Mouse (Mus musculus): ENCODE results near the gene Olfr551. TPM values are rescaled to one million over a fixed set of nuclear protein-coding genes. Genes with fewer than 3 reads are reported as not detected.

The Olfr551 gene
- polyA plus RNA-seq, 1 experiment from 2014 or later, result not detected

GRCm38 (mm10) chr7:102571142-102571541 is 20.5 kb downstream of the Olfr551 start, which contains the start of gene Olfr550:
Gene Olfr550, plus strand, starts transcription at chr7:102571442.
- H3K4me3 ChIP-seq (ENCODE audit: low read depth, low read length), result no peak within 1 kb of the TSS
- H3K27me3 ChIP-seq (ENCODE audit: control insufficient read depth, insufficient read depth, low read length), result no peaks in the 10 kb centered on the region
- H3K9ac ChIP-seq (ENCODE audit: low read length), result no peak within 1 kb of the TSS
- H3K4me1 ChIP-seq (ENCODE audit: control insufficient read depth, insufficient read depth, low read length), result no peaks in the 10 kb centered on the region
- no peak within 1 kb of the TSS for H3K4me2 ChIP-seq (ENCODE audit: low read depth)
- no peaks in the 10 kb centered on the region for H3K9me3 ChIP-seq (ENCODE audit: control insufficient read depth, low read length)
- ATAC-seq (ENCODE audit: insufficient read depth, low FRiP score, low TSS enrichment) (no peak), DNase-seq (ENCODE audit: low spot score) (no peak)
- 91% methylated on average over 8 of the region's 8 CpGs for WGBS
- H3K27ac ChIP-seq (ENCODE audit: low read depth, low read length), result no peak within 1 kb of the TSS
- H3K36me3 ChIP-seq (ENCODE audit: control insufficient read depth, insufficient read depth, low read length), result no peaks in the 10 kb centered on the region

- no peak overlapping the region for H3K9ac ChIP-seq (ENCODE audit: low read length)
- no peak overlapping the region for H3K4me2 ChIP-seq (ENCODE audit: low read depth)
- DNase-seq (ENCODE audit: low spot score) (no peak), ATAC-seq (ENCODE audit: insufficient read depth, low FRiP score, low TSS enrichment) (no peak)
- H3K36me3 ChIP-seq (ENCODE audit: control insufficient read depth, insufficient read depth, low read length), result no peaks in the 10 kb centered on the region
- no peak overlapping the region for H3K27ac ChIP-seq (ENCODE audit: low read depth, low read length)
- no peaks in the 10 kb centered on the region for H3K9me3 ChIP-seq (ENCODE audit: control insufficient read depth, low read length)
- H3K4me1 ChIP-seq (ENCODE audit: control insufficient read depth, insufficient read depth, low read length), result 0 out of 2 replicates have a peak, but pooled peaks cover 3% of the 10 kb centered on the region
- H3K27me3 ChIP-seq (ENCODE audit: control insufficient read depth, insufficient read depth, low read length), result no peaks in the 10 kb centered on the region
- WGBS, result 87% methylated on average over 4 of the region's 4 CpGs
- no peak overlapping the region for H3K4me3 ChIP-seq (ENCODE audit: low read depth, low read length)
Observed at GRCm38 (mm10) chr7:102566219-102566618, 25.5 kb downstream of the Olfr551 start.

GRCm38 (mm10) chr7:102564999-102565997 is 26.4 kb downstream of the Olfr551 start, which contains the start of gene Trim21:
Gene Trim21, minus strand, starts transcription at chr7:102565486.
- Histone ChIP-seq H3K4me2 (ENCODE audit: low read depth) (peak within 1 kb of the TSS; percentile 39), H3K4me1 (ENCODE audit: control insufficient read depth, insufficient read depth, low read length) (0 out of 2 replicates have a peak, but pooled peaks cover 3% of the 10 kb centered on the region), H3K27ac (ENCODE audit: low read depth, low read length) (no peak within 1 kb of the TSS), H3K9ac (ENCODE audit: low read length) (peak within 1 kb of the TSS; percentile 52), H3K36me3 (ENCODE audit: control insufficient read depth, insufficient read depth, low read length) (no peaks in the 10 kb centered on the region), H3K4me3 (ENCODE audit: low read depth, low read length) (peak within 1 kb of the TSS; percentile 26), H3K27me3 (ENCODE audit: control insufficient read depth, insufficient read depth, low read length) (no peaks in the 10 kb centered on the region), H3K9me3 (ENCODE audit: control insufficient read depth, low read length) (no peaks in the 10 kb centered on the region)
- peak; percentile 36 for DNase-seq (ENCODE audit: low spot score)
- 21% methylated on average over 10 of the region's 10 CpGs for WGBS
- peak; percentile 73 for ATAC-seq (ENCODE audit: insufficient read depth, low FRiP score, low TSS enrichment)

DNA sequence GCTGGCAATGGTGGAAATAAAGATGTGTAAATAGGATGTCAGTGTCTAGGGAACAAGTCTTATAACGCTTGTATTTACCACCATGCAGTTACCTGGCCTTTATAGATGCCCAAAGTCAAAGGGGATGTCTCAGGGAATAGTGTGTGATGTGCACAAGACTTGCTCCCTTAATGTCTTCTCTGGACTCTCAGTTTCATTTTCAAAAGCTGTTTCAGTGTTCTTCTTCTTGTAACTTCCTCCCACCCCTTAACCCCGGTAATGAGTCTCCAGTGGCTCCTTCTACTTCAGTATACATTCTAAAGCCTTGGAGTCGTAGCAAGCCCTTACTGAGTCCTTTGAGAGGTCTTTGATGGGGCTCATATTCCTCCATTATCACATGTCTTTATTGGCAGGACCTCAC is 38.4 kb downstream of the Olfr551 start:
- Histone ChIP-seq H3K9me3 (ENCODE audit: control insufficient read depth, low read length) (no peaks in the 10 kb centered on the region), H3K4me3 (ENCODE audit: low read depth, low read length) (no peak overlapping the region), H3K36me3 (ENCODE audit: control insufficient read depth, insufficient read depth, low read length) (no peaks in the 10 kb centered on the region), H3K4me2 (ENCODE audit: low read depth) (no peak overlapping the region), H3K9ac (ENCODE audit: low read length) (no peak overlapping the region), H3K4me1 (ENCODE audit: control insufficient read depth, insufficient read depth, low read length) (no peaks in the 10 kb centered on the region), H3K27ac (ENCODE audit: low read depth, low read length) (no peak overlapping the region), H3K27me3 (ENCODE audit: control insufficient read depth, insufficient read depth, low read length) (no peaks in the 10 kb centered on the region)
- ATAC-seq (ENCODE audit: insufficient read depth, low FRiP score, low TSS enrichment) (no peak), DNase-seq (ENCODE audit: low spot score) (no peak)
- 85% methylated on average over 3 of the region's 3 CpGs for WGBS

- Histone ChIP-seq H3K9ac (ENCODE audit: low read length) (no peak within 1 kb of the TSS), H3K27me3 (ENCODE audit: control insufficient read depth, insufficient read depth, low read length) (no peaks in the 10 kb centered on the region), H3K4me2 (ENCODE audit: low read depth) (no peak within 1 kb of the TSS), H3K4me1 (ENCODE audit: control insufficient read depth, insufficient read depth, low read length) (no peaks in the 10 kb centered on the region), H3K27ac (ENCODE audit: low read depth, low read length) (no peak within 1 kb of the TSS), H3K4me3 (ENCODE audit: low read depth, low read length) (no peak within 1 kb of the TSS), H3K36me3 (ENCODE audit: control insufficient read depth, insufficient read depth, low read length) (no peaks in the 10 kb centered on the region), H3K9me3 (ENCODE audit: control insufficient read depth, low read length) (no peaks in the 10 kb centered on the region)
- 94% methylated on average over 3 of the region's 3 CpGs for WGBS
- no peak for ATAC-seq (ENCODE audit: insufficient read depth, low FRiP score, low TSS enrichment)
- DNase-seq (ENCODE audit: low spot score), result no peak
Observed at GRCm38 (mm10) chr7:102549570-102549969, 42.1 kb downstream of the Olfr551 start, which contains the start of gene Olfr549. Gene Olfr549, plus strand, starts transcription at chr7:102549870.

GRCm38 (mm10) chr7:102541251-102541650 is 50.4 kb downstream of the Olfr551 start:
- H3K4me2 ChIP-seq (ENCODE audit: low read depth), result no peak overlapping the region
- H3K27ac ChIP-seq (ENCODE audit: low read depth, low read length), result no peak overlapping the region
- no peak overlapping the region for H3K9ac ChIP-seq (ENCODE audit: low read length)
- H3K4me3 ChIP-seq (ENCODE audit: low read depth, low read length), result no peak overlapping the region
- ATAC-seq (ENCODE audit: insufficient read depth, low FRiP score, low TSS enrichment), result no peak
- H3K27me3 ChIP-seq (ENCODE audit: control insufficient read depth, insufficient read depth, low read length), result no peaks in the 10 kb centered on the region
- no peaks in the 10 kb centered on the region for H3K4me1 ChIP-seq (ENCODE audit: control insufficient read depth, insufficient read depth, low read length)
- no peaks in the 10 kb centered on the region for H3K36me3 ChIP-seq (ENCODE audit: control insufficient read depth, insufficient read depth, low read length)
- WGBS, result 65% methylated on average over 3 of the region's 3 CpGs
- DNase-seq (ENCODE audit: low spot score), result no peak
- H3K9me3 ChIP-seq (ENCODE audit: control insufficient read depth, low read length), result no peaks in the 10 kb centered on the region

DNA sequence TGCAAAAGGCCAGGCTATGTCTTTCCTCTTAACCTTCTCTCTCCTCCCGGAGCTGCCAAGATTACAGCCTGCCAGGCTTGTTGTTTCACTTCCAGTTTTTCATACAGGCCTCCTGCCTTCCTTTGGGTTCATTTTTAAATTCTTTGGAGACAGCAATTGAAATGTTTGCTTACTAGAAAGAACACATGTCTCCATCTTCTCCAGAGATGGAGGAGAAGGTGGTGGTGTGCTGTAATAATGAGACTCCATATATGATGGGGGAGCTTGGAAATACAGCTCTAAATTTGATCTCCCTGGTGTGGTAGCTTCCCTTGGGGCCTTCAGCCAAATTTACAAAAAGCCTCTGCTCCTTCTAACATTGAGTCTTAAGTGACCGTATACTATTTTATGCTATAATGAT is 51.1 kb downstream of the Olfr551 start, which contains the start of gene Olfr548-ps1:
TSS of gene Olfr548-ps1 (plus strand) at position 301 of the 400 bp plus-strand sequence.
- 83% methylated on average over 2 of the region's 2 CpGs for WGBS
- DNase-seq (ENCODE audit: low spot score) (no peak), ATAC-seq (ENCODE audit: insufficient read depth, low FRiP score, low TSS enrichment) (no peak)
- Histone ChIP-seq H3K27ac (ENCODE audit: low read depth, low read length) (no peak within 1 kb of the TSS), H3K36me3 (ENCODE audit: control insufficient read depth, insufficient read depth, low read length) (no peaks in the 10 kb centered on the region), H3K9me3 (ENCODE audit: control insufficient read depth, low read length) (no peaks in the 10 kb centered on the region), H3K27me3 (ENCODE audit: control insufficient read depth, insufficient read depth, low read length) (no peaks in the 10 kb centered on the region), H3K4me3 (ENCODE audit: low read depth, low read length) (no peak within 1 kb of the TSS), H3K9ac (ENCODE audit: low read length) (no peak within 1 kb of the TSS), H3K4me2 (ENCODE audit: low read depth) (no peak within 1 kb of the TSS), H3K4me1 (ENCODE audit: control insufficient read depth, insufficient read depth, low read length) (no peaks in the 10 kb centered on the region)

- 80% methylated on average over 1 of the region's 1 CpGs for WGBS
- no peak within 1 kb of the TSS for H3K4me2 ChIP-seq (ENCODE audit: low read depth)
- no peaks in the 10 kb centered on the region for H3K9me3 ChIP-seq (ENCODE audit: control insufficient read depth, low read length)
- H3K4me3 ChIP-seq (ENCODE audit: low read depth, low read length), result no peak within 1 kb of the TSS
- no peaks in the 10 kb centered on the region for H3K27me3 ChIP-seq (ENCODE audit: control insufficient read depth, insufficient read depth, low read length)
- no peak within 1 kb of the TSS for H3K27ac ChIP-seq (ENCODE audit: low read depth, low read length)
- DNase-seq (ENCODE audit: low spot score) (no peak), ATAC-seq (ENCODE audit: insufficient read depth, low FRiP score, low TSS enrichment) (no peak)
- no peak within 1 kb of the TSS for H3K9ac ChIP-seq (ENCODE audit: low read length)
- H3K36me3 ChIP-seq (ENCODE audit: control insufficient read depth, insufficient read depth, low read length), result no peaks in the 10 kb centered on the region
- H3K4me1 ChIP-seq (ENCODE audit: control insufficient read depth, insufficient read depth, low read length), result no peaks in the 10 kb centered on the region
Observed at GRCm38 (mm10) chr7:102534449-102534848, 57.2 kb downstream of the Olfr551 start, which contains the start of gene Olfr547. Gene Olfr547, plus strand, starts transcription at chr7:102534749.

Measured in neural tube, embryonic 11.5 days (tissue).